Mouse (Mus musculus) hematopoietic multipotent progenitor cell, adult 10-12 weeks (in vitro differentiated cells): ENCODE measurements around the gene Rexo2. TPM values are rescaled to one million over a fixed set of nuclear protein-coding genes. Genes with fewer than 3 reads are reported as not detected.

Source experiments
- polyA plus RNA-seq: library from polyadenylated mRNA; stranded (reverse); fragments of >175 nt; gene quantifications from 2 replicates; pipeline ENCODE4 v1.2.3, GENCODE M21; 2012; ENCODE audit warnings: low replicate concordance

The Rexo2 gene
- polyA plus RNA-seq: 68.6 and 105 TPM in 2 replicates

DNA sequence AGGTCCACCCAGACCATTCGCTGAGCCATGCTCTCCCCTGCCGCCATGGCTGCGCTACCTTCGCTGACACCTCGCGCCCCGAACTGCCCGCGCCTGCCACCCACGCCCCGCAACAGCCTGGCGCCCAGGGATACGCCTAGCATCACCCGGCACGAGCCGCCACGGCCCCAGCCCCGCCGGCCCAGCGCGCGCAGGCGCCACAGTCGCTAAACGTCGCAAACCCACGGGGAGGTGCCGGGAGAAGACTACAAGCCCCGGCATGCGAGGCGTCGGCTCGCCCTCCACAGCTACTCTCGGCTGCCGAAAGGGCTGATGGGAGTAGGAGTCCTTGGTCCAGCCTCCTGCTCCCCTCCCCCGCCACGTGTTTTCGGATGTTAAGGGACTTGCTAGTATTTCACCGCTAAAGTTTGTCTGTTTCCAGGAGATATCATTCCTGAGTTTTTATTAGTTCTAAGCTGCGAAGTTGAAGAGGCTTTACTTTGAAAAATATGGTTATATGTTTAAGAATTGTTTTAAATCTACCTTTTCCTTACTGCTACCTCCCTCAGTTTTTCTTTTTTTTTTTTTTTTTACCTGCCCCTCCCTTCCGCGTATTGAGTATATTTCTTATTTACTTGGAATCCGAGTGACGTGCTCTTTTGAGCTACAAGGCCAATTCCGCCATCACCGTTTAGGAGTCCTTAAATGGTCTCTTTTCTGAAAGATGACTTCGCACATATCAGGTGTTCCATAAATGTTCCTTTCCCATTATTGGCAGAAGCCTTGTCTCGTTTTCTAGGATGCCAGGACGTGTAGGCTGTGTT lies at the start of gene Rexo2:
Gene Rexo2, minus strand, starts transcription at position 213 of the 803 bp plus-strand sequence.

DNA sequence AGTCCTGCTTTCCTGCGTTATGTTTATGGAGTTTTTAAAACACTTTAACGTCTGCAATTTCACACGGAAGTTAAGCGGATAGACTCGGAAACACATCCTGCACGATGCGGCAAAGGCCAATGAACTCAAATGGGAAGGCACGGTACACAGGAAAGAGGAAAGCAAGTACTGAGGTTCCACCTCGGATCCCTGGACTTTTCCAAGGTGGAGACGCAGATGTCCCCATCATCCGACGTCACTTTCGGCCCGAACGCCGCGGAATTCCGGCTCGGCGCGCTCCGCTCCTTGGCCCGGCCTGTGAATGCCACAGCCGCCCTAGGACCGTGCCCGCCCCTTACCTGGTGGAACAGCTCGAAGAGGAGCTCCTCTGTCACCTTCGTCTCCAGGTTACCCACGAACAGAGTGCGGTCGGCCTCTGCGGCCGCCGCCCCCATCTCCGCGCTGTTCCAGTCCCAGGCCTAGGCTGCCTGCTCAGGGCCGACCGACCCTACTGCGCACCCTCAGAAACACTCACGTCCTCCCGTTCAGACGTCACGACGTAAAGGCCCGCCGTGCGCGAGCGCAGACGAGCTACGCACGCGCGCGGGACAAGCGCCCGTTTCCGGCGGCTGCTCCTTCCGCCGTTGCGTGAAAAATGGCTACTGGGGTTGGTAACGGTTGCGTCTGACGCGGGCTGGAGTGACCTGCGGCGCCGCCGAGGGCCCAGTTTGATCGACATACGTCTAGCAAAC lies 14.6 kb upstream of the Rexo2 start, which contains the start of the genes Rbm7 and Gm5617:
Gene Rbm7, minus strand, starts transcription at position 483 of the 731 bp plus-strand sequence.
Gene Gm5617, plus strand, starts transcription at position 626 of the 731 bp plus-strand sequence.

Other genes with a start within 250 kb of the Rexo2 start
- 1.8 and 8.4 TPM in 2 replicates for gene Nxpe2, start 127.2 kb downstream of the Rexo2 start, polyA plus RNA-seq
- gene Rbm7, start 14.7 kb upstream of the Rexo2 start, polyA plus RNA-seq: 31.0 and 38.1 TPM in 2 replicates
- gene Gm5617, start 14.8 kb upstream of the Rexo2 start, polyA plus RNA-seq: 34.2 and 60.5 TPM in 2 replicates
- gene Nnmt, start 124.5 kb upstream of the Rexo2 start, polyA plus RNA-seq: not detected in 2 replicates